Mouse (Mus musculus) CD4-positive, CD25-positive, alpha-beta regulatory T cell (primary cell): Measurements from ENCODE around the gene Tnfrsf4. TPM values are rescaled to one million over a fixed set of nuclear protein-coding genes. Genes with fewer than 3 reads are reported as not detected.

Source experiments
- polyA plus RNA-seq: library from polyadenylated mRNA; unstranded; fragments of 100-300 nt; shearing (Covaris generic); gene quantifications from one replicate; pipeline ENCODE4 v1.2.1, GENCODE M21; 2017

Tnfrsf4 gene
- 804 TPM for polyA plus RNA-seq

DNA sequence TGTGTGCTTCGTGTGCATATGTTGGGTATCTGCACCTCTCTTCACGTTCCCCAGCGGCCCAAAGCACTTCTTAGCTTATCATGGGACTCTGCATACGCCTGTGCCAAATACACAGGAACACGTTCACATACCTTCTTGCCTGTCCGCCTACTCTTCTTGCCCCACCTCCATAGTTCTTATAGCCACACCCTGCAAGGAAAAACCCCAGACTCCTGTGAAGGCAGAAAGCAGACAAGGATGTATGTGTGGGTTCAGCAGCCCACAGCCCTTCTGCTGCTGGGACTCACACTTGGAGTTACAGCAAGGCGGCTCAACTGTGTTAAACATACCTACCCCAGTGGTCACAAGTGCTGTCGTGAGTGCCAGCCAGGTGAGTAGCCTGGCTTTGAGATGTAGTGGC, at the start of gene Tnfrsf4:
Gene Tnfrsf4 (plus strand): TSS at position 207 of the 400 bp plus-strand sequence.

DNA sequence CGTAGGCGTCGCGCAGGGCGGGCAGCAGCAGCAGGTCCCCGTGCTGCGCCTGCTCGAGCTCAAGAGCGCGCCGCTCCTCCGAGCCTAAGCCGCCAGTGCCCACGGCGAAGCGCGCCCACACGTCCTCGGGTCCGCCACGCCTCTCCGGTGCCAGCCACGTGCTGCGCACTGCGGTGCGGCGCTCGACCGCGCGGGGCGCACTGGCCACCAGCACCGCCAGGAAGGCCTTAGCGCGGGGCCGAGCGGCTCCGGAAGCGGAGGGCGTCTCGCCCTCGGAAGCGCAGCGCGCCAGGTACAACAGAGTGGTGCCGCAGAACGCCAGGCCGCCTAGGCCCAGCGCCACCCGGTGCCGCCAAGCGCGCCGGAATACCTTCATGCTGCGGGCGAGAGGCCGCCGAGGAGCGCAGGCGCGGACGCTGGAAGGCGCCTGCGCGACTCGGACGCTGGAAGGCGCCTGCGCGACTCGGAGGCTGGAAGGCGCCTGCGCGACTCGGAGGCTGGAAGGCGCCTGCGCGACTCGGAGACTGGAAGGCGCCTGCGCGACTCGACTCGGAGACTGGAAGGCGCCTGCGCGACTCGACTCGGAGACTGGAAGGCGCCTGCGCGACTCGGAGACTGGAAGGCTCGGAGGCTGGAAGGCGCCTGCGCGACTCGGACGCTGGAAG, 21.3 kb upstream of the Tnfrsf4 start, which contains the start of the genes B3galt6 and Sdf4:
Gene B3galt6 (minus strand): TSS at position 409 of the 665 bp plus-strand sequence.
Gene Sdf4 (plus strand): TSS at position 632 of the 665 bp plus-strand sequence.

DNA sequence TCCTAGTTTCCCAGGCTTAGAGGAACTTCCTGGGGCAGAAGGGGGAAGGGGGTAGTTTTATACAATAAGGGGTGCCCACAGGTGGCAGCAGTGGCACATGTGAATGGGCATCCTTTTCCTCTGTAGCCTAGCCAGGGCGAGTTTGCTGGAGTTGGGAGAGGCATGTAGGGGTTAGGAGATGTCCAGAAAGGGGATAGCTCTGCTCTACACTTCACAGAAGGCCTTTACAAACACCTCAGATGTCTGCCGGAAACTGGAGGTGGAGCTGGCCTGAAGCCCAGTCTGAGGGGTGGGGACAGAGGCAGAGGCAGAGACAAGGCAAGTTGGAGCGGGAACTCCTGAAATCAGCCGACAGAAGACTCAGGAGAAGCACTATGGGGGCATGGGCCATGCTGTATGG, 12.4 kb downstream of the Tnfrsf4 start, which contains the start of gene Tnfrsf18:
Gene Tnfrsf18 (plus strand): TSS at position 152 of the 400 bp plus-strand sequence.

DNA sequence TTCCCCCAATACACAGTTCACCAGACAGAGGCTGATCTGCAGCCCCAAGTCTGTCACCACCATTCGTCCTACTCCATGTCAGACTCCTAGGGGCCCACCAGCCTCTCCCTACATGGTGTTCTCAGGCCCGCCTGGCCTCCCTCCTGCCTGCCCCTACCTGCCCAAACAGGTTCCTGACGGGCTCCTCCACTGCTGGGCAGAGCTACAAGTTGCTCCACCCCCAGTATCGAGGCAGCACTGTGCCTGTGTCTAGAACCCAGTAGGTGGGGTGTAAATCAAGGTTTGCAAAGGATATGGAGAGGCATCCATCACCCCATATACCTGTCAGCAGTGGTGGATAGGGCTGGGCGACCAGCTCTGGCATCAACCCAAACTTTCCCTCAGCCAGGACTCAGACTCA, 45.6 kb downstream of the Tnfrsf4 start, which contains the start of gene Ttll10:
Gene Ttll10 (minus strand): TSS at position 154 of the 400 bp plus-strand sequence.

Other genes with a start within 250 kb of the Tnfrsf4 start
- 0.35 TPM for gene Vwa1, start 239.1 kb upstream of the Tnfrsf4 start, polyA plus RNA-seq
- gene Tmem88b, start 228.0 kb upstream of the Tnfrsf4 start, polyA plus RNA-seq, result 0.05 TPM
- gene Ankrd65, start 223.4 kb upstream of the Tnfrsf4 start, polyA plus RNA-seq, result 0.20 TPM
- 121 TPM for gene Mrpl20, start 211.0 kb upstream of the Tnfrsf4 start, polyA plus RNA-seq
- gene Ccnl2, start 201.4 kb upstream of the Tnfrsf4 start, polyA plus RNA-seq, result 291 TPM
- 187 TPM for gene Aurkaip1, start 182.6 kb upstream of the Tnfrsf4 start, polyA plus RNA-seq
- 4.2 TPM for gene Mxra8, start 174.2 kb upstream of the Tnfrsf4 start, polyA plus RNA-seq
- 69.5 TPM for gene Dvl1, start 166.4 kb upstream of the Tnfrsf4 start, polyA plus RNA-seq
- 1.2 TPM for gene Tas1r3, start 150.5 kb upstream of the Tnfrsf4 start, polyA plus RNA-seq
- 13.6 TPM for gene Cptp, start 144.4 kb upstream of the Tnfrsf4 start, polyA plus RNA-seq
- gene Ints11, start 144.3 kb upstream of the Tnfrsf4 start, polyA plus RNA-seq, result 118 TPM
- gene Pusl1, start 122.1 kb upstream of the Tnfrsf4 start, polyA plus RNA-seq, result 37.8 TPM
- 23.0 TPM for gene Acap3, start 122.0 kb upstream of the Tnfrsf4 start, polyA plus RNA-seq
- gene Ube2j2, start 70.0 kb upstream of the Tnfrsf4 start, polyA plus RNA-seq, result 143 TPM
- 16.9 TPM for gene C1qtnf12, start 51.5 kb upstream of the Tnfrsf4 start, polyA plus RNA-seq
- 10.6 TPM for gene B3galt6, start 21.2 kb upstream of the Tnfrsf4 start, polyA plus RNA-seq
- gene Sdf4, start 21.0 kb upstream of the Tnfrsf4 start, polyA plus RNA-seq, result 491 TPM
- 759 TPM for gene Tnfrsf18, start 12.3 kb downstream of the Tnfrsf4 start, polyA plus RNA-seq
- gene Ttll10, start 45.6 kb downstream of the Tnfrsf4 start, polyA plus RNA-seq, result 0.54 TPM
- gene 9430015G10Rik, start 96.1 kb downstream of the Tnfrsf4 start, polyA plus RNA-seq, result 35.3 TPM
- gene Rnf223, start 116.7 kb downstream of the Tnfrsf4 start, polyA plus RNA-seq, result not detected
- gene Agrn, start 183.6 kb downstream of the Tnfrsf4 start, polyA plus RNA-seq, result 4.2 TPM
- gene Isg15, start 187.0 kb downstream of the Tnfrsf4 start, polyA plus RNA-seq, result 42.8 TPM
- gene AW011738, start 189.5 kb downstream of the Tnfrsf4 start, polyA plus RNA-seq, result 21.8 TPM
- 3.1 TPM for gene Perm1, start 202.0 kb downstream of the Tnfrsf4 start, polyA plus RNA-seq
- 40.8 TPM for gene Plekhn1, start 221.0 kb downstream of the Tnfrsf4 start, polyA plus RNA-seq
- gene Noc2l, start 222.2 kb downstream of the Tnfrsf4 start, polyA plus RNA-seq, result 162 TPM
- 2.0 TPM for gene Samd11, start 241.8 kb downstream of the Tnfrsf4 start, polyA plus RNA-seq